Mouse (Mus musculus) intestine, postnatal 0 days (tissue): ENCODE results near the gene Vav2. TPM values are rescaled to one million over a fixed set of nuclear protein-coding genes. Genes with fewer than 3 reads are reported as not detected.

Experiments
- ATAC-seq: fragments of 200-750 bp; cut with Nextera tagmentation; 2 replicates; pipeline ENCODE4 v1.8.0; 2017; ENCODE audit warnings: mild to moderate bottlenecking, moderate TSS enrichment, moderate library complexity
- H3K27ac ChIP-seq: fragments of 300-500 bp; sonication (generic); 2 replicates; pipeline ENCODE4 v1.5.1; 2014; ENCODE audit warnings: mild to moderate bottlenecking, low read depth, low read length, moderate library complexity
- H3K27me3 ChIP-seq: fragments of 300-500 bp; sonication (generic); replicated peaks from 2 replicates; pipeline ENCODE4 v1.6.1; 2014; ENCODE audit warnings: low read length, mixed read lengths; ENCODE audit not compliant: control insufficient read depth, insufficient read depth
- H3K36me3 ChIP-seq: fragments of 300-500 bp; sonication (generic); 2 replicates; pipeline ENCODE4 v1.6.1; 2014; ENCODE audit warnings: mild to moderate bottlenecking, moderate library complexity; ENCODE audit not compliant: control insufficient read depth, insufficient read depth
- H3K4me1 ChIP-seq: fragments of 300-500 bp; sonication (generic); replicated peaks from 2 replicates; pipeline ENCODE4 v1.6.1; 2014; ENCODE audit warnings: antibody characterized with exemption, low read length, mixed read lengths; ENCODE audit not compliant: control insufficient read depth, insufficient read depth
- H3K4me2 ChIP-seq: fragments of 300-500 bp; sonication (generic); replicated peaks from 2 replicates; pipeline ENCODE4 v1.6.1; 2014; ENCODE audit warnings: low read depth, mild to moderate bottlenecking, moderate library complexity
- H3K4me3 ChIP-seq: fragments of 300-500 bp; sonication (generic); 2 replicates; pipeline ENCODE4 v1.5.1; 2014; ENCODE audit warnings: low read depth, low read length
- H3K9ac ChIP-seq: fragments of 300-500 bp; sonication (generic); 2 replicates; pipeline ENCODE4 v1.6.1; 2014; ENCODE audit warnings: mild to moderate bottlenecking, low read depth, low read length
- H3K9me3 ChIP-seq: fragments of 300-500 bp; sonication (generic); 2 replicates; pipeline ENCODE4 v1.6.1; 2016; ENCODE audit warnings: mixed run types; ENCODE audit not compliant: control insufficient read depth
- CTCF ChIP-seq: sonication (generic); IDR thresholded peaks from 2 replicates; pipeline ENCODE4 v1.5.1; 2016; ENCODE audit warnings: low read depth, mild to moderate bottlenecking, control low read depth, antibody characterized with exemption, moderate library complexity
- WGBS: fragments of 180-500 bp; shearing (Covaris S2); extraction: QIAGEN DNeasy Blood & Tissue Kit; methylation state at CpG from one replicate; pipeline ENCODE4 v1.1.7; 2014; 5-methylcytosine and 5-hydroxymethylcytosine counted together
- polyA plus RNA-seq: library from polyadenylated mRNA; unstranded; fragments of >200 nt; fragmentation: Nextera tagmentation; extraction: Ambion mirVana; gene quantifications from 2 replicates; pipeline ENCODE4 v1.2.1, GENCODE M21; 2015

Gene Vav2
- polyA plus RNA-seq, 1 experiment from 2014 or later, result 5.4 TPM

- H3K4me3 ChIP-seq, result no peak overlapping the region
- H3K27me3 ChIP-seq, result no peaks in the 10 kb centered on the region
- H3K9ac ChIP-seq, result no peak overlapping the region
- no peaks in the 10 kb centered on the region for H3K9me3 ChIP-seq
- no peak overlapping the region for H3K27ac ChIP-seq
- no peaks in the 10 kb centered on the region for H3K4me1 ChIP-seq
- no peak for TF ChIP-seq CTCF
- H3K4me2 ChIP-seq, result no peak overlapping the region
- H3K36me3 ChIP-seq, result no peaks in the 10 kb centered on the region
- 58% methylated on average over 2 of the region's 2 CpGs for WGBS
- ATAC-seq, result no peak
Observed at GRCm38 (mm10) chr2:27229481-27230105, 197.2 kb downstream of the Vav2 start.

GRCm38 (mm10) chr2:27228809-27229480 lies 197.9 kb downstream of the Vav2 start:
- WGBS, result 74% methylated on average over 5 of the region's 5 CpGs
- H3K4me2 ChIP-seq, result no peak overlapping the region
- no peak overlapping the region for H3K27ac ChIP-seq
- H3K4me3 ChIP-seq, result no peak overlapping the region
- no peaks in the 10 kb centered on the region for H3K9me3 ChIP-seq
- H3K36me3 ChIP-seq, result no peaks in the 10 kb centered on the region
- no peaks in the 10 kb centered on the region for H3K4me1 ChIP-seq
- TF ChIP-seq CTCF, result no peak
- H3K9ac ChIP-seq, result no peak overlapping the region
- ATAC-seq, result no peak
- H3K27me3 ChIP-seq, result no peaks in the 10 kb centered on the region

- WGBS, result 59% methylated on average over 7 of the region's 7 CpGs
- no peaks in the 10 kb centered on the region for H3K9me3 ChIP-seq
- H3K36me3 ChIP-seq, result no peaks in the 10 kb centered on the region
- no peak overlapping the region for H3K4me3 ChIP-seq
- no peak for ATAC-seq
- H3K9ac ChIP-seq, result no peak overlapping the region
- no peaks in the 10 kb centered on the region for H3K27me3 ChIP-seq
- TF ChIP-seq CTCF, result no peak
- H3K27ac ChIP-seq, result no peak overlapping the region
- no peaks in the 10 kb centered on the region for H3K4me1 ChIP-seq
- H3K4me2 ChIP-seq, result no peak overlapping the region
Observed at GRCm38 (mm10) chr2:27226572-27226971, 200.3 kb downstream of the Vav2 start.

- no peak overlapping the region for H3K27ac ChIP-seq
- H3K9me3 ChIP-seq, result no peaks in the 10 kb centered on the region
- 78% methylated on average over 7 of the region's 7 CpGs for WGBS
- TF ChIP-seq CTCF, result no peak
- H3K9ac ChIP-seq, result no peak overlapping the region
- no peaks in the 10 kb centered on the region; the same call in 1 of the 2 replicates for H3K36me3 ChIP-seq
- H3K27me3 ChIP-seq, result no peaks in the 10 kb centered on the region
- H3K4me2 ChIP-seq, result no peak overlapping the region
- H3K4me3 ChIP-seq, result no peak overlapping the region
- ATAC-seq, result no peak
- no peaks in the 10 kb centered on the region for H3K4me1 ChIP-seq
Observed at GRCm38 (mm10) chr2:27223012-27223421, 203.8 kb downstream of the Vav2 start.

GRCm38 (mm10) chr2:27218569-27218968 lies 208.3 kb downstream of the Vav2 start:
- WGBS, result 91% methylated on average over 8 of the region's 8 CpGs
- no peaks in the 10 kb centered on the region for H3K9me3 ChIP-seq
- no peak overlapping the region for H3K9ac ChIP-seq
- H3K36me3 ChIP-seq, result no peaks in the 10 kb centered on the region; the same call in 1 of the 2 replicates
- no peak overlapping the region for H3K4me3 ChIP-seq
- no peak for ATAC-seq
- no peaks in the 10 kb centered on the region for H3K27me3 ChIP-seq
- H3K27ac ChIP-seq, result no peak overlapping the region
- H3K4me2 ChIP-seq, result no peak overlapping the region
- TF ChIP-seq CTCF, result no peak
- no peaks in the 10 kb centered on the region for H3K4me1 ChIP-seq

GRCm38 (mm10) chr2:27218121-27218544 lies 208.7 kb downstream of the Vav2 start:
- Histone ChIP-seq H3K4me2 (no peak overlapping the region), H3K27ac (no peak overlapping the region), H3K36me3 (no peaks in the 10 kb centered on the region; the same call in 1 of the 2 replicates), H3K4me1 (no peaks in the 10 kb centered on the region), H3K9me3 (no peaks in the 10 kb centered on the region), H3K4me3 (no peak overlapping the region), H3K27me3 (no peaks in the 10 kb centered on the region), H3K9ac (no peak overlapping the region)
- TF ChIP-seq CTCF, result no peak
- 85% methylated on average over 2 of the region's 2 CpGs for whole genome bisulfite sequencing
- no peak for ATAC-seq
